Mouse (Mus musculus) C2C12 (cell line): ENCODE data around the gene Nup107. TPM values are rescaled to one million over a fixed set of nuclear protein-coding genes. Genes with fewer than 3 reads are reported as not detected.

ENCODE experiments used
- H3K27me3 ChIP-seq: one replicate; pipeline ENCODE4 v1.6.1; 2011; ENCODE audit not compliant: control insufficient read depth, insufficient read depth, insufficient read length
- H3K36me3 ChIP-seq: one replicate; pipeline ENCODE4 v1.6.1; 2011; ENCODE audit not compliant: control insufficient read depth, insufficient read depth
- H3K4me3 ChIP-seq: one replicate; pipeline ENCODE4 v1.5.1; 2011; ENCODE audit warnings: mild to moderate bottlenecking, control low read depth; ENCODE audit not compliant: poor library complexity, insufficient read depth, severe bottlenecking
- H3K79me2 ChIP-seq: one replicate; pipeline ENCODE4 v1.6.1; 2011; ENCODE audit not compliant: control insufficient read depth, insufficient read depth
- H3K79me3 ChIP-seq: one replicate; pipeline ENCODE4 v1.6.1; 2011; ENCODE audit warnings: low read depth, control low read depth
- H3ac ChIP-seq: one replicate; pipeline ENCODE3; 2011; ENCODE audit warnings: low read depth; ENCODE audit not compliant: control insufficient read depth, insufficient read length
- CEBPB ChIP-seq: IDR thresholded peaks from one replicate; pipeline ENCODE4 v1.6.1; 2011; ENCODE audit warnings: low read depth, mild to moderate bottlenecking, control low read depth, moderate library complexity
- CTCF ChIP-seq: IDR thresholded peaks from one replicate; pipeline ENCODE4 v1.5.1; 2011; ENCODE audit not compliant: control insufficient read depth, insufficient read depth, insufficient read length
- FOSL1 ChIP-seq: IDR thresholded peaks from one replicate; pipeline ENCODE4 v1.8.0; 2011; ENCODE audit warnings: mild to moderate bottlenecking, low read length; ENCODE audit not compliant: poor library complexity, insufficient read depth, severe bottlenecking
- MAX ChIP-seq: IDR thresholded peaks from one replicate; pipeline ENCODE4 v1.6.1; 2011; ENCODE audit warnings: mild to moderate bottlenecking, control low read depth
- MYOD1 ChIP-seq: IDR thresholded peaks from one replicate; pipeline ENCODE4 v1.6.1; 2011; ENCODE audit warnings: low read depth; ENCODE audit not compliant: control insufficient read depth, insufficient read length
- MYOG ChIP-seq: IDR thresholded peaks from one replicate; pipeline ENCODE4 v1.6.1; 2011; ENCODE audit not compliant: control insufficient read depth, insufficient read length; ENCODE audit errors: extremely low read depth
- USF1 ChIP-seq: IDR thresholded peaks from one replicate; pipeline ENCODE4 v1.6.1; 2011; ENCODE audit warnings: low read depth, mild to moderate bottlenecking, control low read depth, moderate library complexity
- polyA plus RNA-seq: library from polyadenylated mRNA; unstranded; fragments of >200 nt; fragmentation: generic; extraction: Trizol; gene quantifications from one replicate; pipeline ENCODE4 v1.2.1, GENCODE M21; 2012; ENCODE audit warnings: missing spikeins

Nup107 gene
- polyA plus RNA-seq, 1 experiment = 41.2 TPM

GRCm38 (mm10) chr10:117776281-117777102 is 16.0 kb downstream of the Nup107 start:
- H3K27me3 ChIP-seq = no peaks in the 10 kb centered on the region
- H3K79me2 ChIP-seq = no peaks in the 10 kb centered on the region
- peaks cover 93% of the 10 kb centered on the region for H3K36me3 ChIP-seq
- H3K79me3 ChIP-seq = no peaks in the 10 kb centered on the region
- H3ac ChIP-seq = no peak overlapping the region
- H3K4me3 ChIP-seq = no peak overlapping the region
- TF ChIP-seq MYOD1 = no peak
- TF ChIP-seq MAX = no peak

- no peak overlapping the region for H3K4me3 ChIP-seq
- no peaks in the 10 kb centered on the region for H3K79me2 ChIP-seq
- TF ChIP-seq CEBPB = no peak
- no peak for TF ChIP-seq FOSL1
- no peak for TF ChIP-seq MYOG
- TF ChIP-seq USF1 = no peak
- TF ChIP-seq CTCF = no peak
- TF ChIP-seq MAX = no peak
- TF ChIP-seq MYOD1 = no peak
- H3K79me3 ChIP-seq = no peaks in the 10 kb centered on the region
- no peaks in the 10 kb centered on the region for H3K27me3 ChIP-seq
- peaks cover 93% of the 10 kb centered on the region for H3K36me3 ChIP-seq
- H3ac ChIP-seq = no peak overlapping the region
These were observed 16.9 kb downstream of the Nup107 start for GRCm38 (mm10) chr10:117775401-117776144.

- no peaks in the 10 kb centered on the region for H3K79me3 ChIP-seq
- no peaks in the 10 kb centered on the region for H3K27me3 ChIP-seq
- no peak overlapping the region for H3K4me3 ChIP-seq
- peaks cover 94% of the 10 kb centered on the region for H3K36me3 ChIP-seq
- no peaks in the 10 kb centered on the region for H3K79me2 ChIP-seq
- no peak overlapping the region for H3ac ChIP-seq
- no peak for TF ChIP-seq MAX
- no peak for TF ChIP-seq USF1
- no peak for TF ChIP-seq FOSL1
- no peak for TF ChIP-seq MYOD1
- TF ChIP-seq MYOG = no peak
- TF ChIP-seq CEBPB = no peak
These were observed 17.7 kb downstream of the Nup107 start for GRCm38 (mm10) chr10:117774817-117775120.

- TF ChIP-seq FOSL1 (no peak), CEBPB (no peak), MAX (no peak), MYOG (no peak), USF1 (no peak), MYOD1 (no peak), CTCF (no peak)
- Histone ChIP-seq H3K36me3 (peaks cover 94% of the 10 kb centered on the region), H3K4me3 (no peak overlapping the region), H3ac (no peak overlapping the region), H3K27me3 (no peaks in the 10 kb centered on the region), H3K79me3 (no peaks in the 10 kb centered on the region), H3K79me2 (no peaks in the 10 kb centered on the region)
These were observed 18.3 kb downstream of the Nup107 start for GRCm38 (mm10) chr10:117774011-117774816.

- Histone ChIP-seq H3ac (no peak overlapping the region), H3K4me3 (no peak overlapping the region), H3K79me3 (no peaks in the 10 kb centered on the region), H3K79me2 (no peaks in the 10 kb centered on the region), H3K27me3 (no peaks in the 10 kb centered on the region), H3K36me3 (peaks cover 89% of the 10 kb centered on the region)
- TF ChIP-seq MYOG (no peak), MAX (no peak), CEBPB (no peak), FOSL1 (no peak), MYOD1 (no peak), USF1 (no peak), CTCF (no peak)
These were observed 19.3 kb downstream of the Nup107 start for GRCm38 (mm10) chr10:117773106-117773720.
